Mouse (Mus musculus): ENCODE results near the gene Pdxp.

GRCm38 (mm10) chr15:78930801-78931426, 17.2 kb downstream of the Pdxp start:
- TF ChIP-seq CTCF (IDR thresholded peaks at IDR 0.05; ENCODE audit: borderline replicate concordance, extremely low read depth, insufficient read depth, insufficient read length) = no peak
- no peak for TF ChIP-seq POLR2A (IDR thresholded peaks at IDR 0.05; ENCODE audit: borderline replicate concordance, extremely low read depth, insufficient read depth, insufficient read length, poor library complexity, severe bottlenecking)
